Mouse (Mus musculus): Measurements from ENCODE around the gene Tmem72. TPM values are rescaled to one million over a fixed set of nuclear protein-coding genes. Genes with fewer than 3 reads are reported as not detected.

The Tmem72 gene
- polyA plus RNA-seq, 1 experiment from 2014 or later = 0.05 TPM

GRCm38 (mm10) chr6:116672349-116672748, 44.4 kb downstream of the Tmem72 start:
- TF ChIP-seq EP300 (optimal IDR thresholded peaks at IDR 0.05) (no peak), CTCF (IDR thresholded peaks at IDR 0.05; ENCODE audit: low read depth) (no peak)
- ATAC-seq (ENCODE audit: low FRiP score, low TSS enrichment) = no peak
- no peaks in the 10 kb centered on the region for H3K27me3 ChIP-seq (ENCODE audit: control insufficient read depth, insufficient read depth, low read length)
- H3K9ac ChIP-seq (ENCODE audit: low read length) = no peak overlapping the region
- 79% methylated on average over 5 of the region's 5 CpGs for WGBS
- no peaks in the 10 kb centered on the region; the same call in 1 of the 2 replicates for H3K4me1 ChIP-seq (replicated peaks; ENCODE audit: control insufficient read depth, insufficient read depth)
- DNase-seq (ENCODE audit: low spot score) = no peak
- no peak overlapping the region for H3K27ac ChIP-seq (replicated peaks)
- H3K9me3 ChIP-seq (ENCODE audit: control insufficient read depth, low read length) = no peaks in the 10 kb centered on the region
- peak overlapping the region; percentile 12; the same call in 1 of the 2 replicates for H3K4me2 ChIP-seq (replicated peaks; ENCODE audit: low read depth)
- H3K36me3 ChIP-seq (ENCODE audit: control insufficient read depth, insufficient read depth, low read length) = no peaks in the 10 kb centered on the region
- H3K4me3 ChIP-seq (ENCODE audit: low read depth, low read length) = no peak overlapping the region

DNA sequence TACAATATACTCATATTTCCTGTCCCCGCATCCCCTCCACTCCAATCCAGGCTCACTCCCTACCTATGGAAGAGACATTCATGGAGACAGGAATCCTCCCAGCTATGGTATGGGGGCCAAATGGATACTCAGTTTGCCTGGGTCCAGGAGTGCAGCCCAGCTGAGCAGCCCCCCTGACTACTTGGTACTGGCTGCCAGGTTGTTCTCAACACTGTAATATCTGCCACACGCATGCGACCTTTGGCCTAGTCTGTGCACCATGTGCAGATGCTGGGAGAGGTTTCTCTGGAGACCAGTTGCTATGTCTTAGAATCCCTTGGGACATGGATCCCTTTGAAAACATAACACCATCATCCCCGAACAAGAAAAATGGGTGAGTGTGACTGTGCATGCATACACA, 44.9 kb downstream of the Tmem72 start:
- H3K4me2 ChIP-seq (replicated peaks; ENCODE audit: low read depth) = no peak overlapping the region
- no peak overlapping the region for H3K9ac ChIP-seq (ENCODE audit: low read length)
- H3K4me1 ChIP-seq (replicated peaks; ENCODE audit: control insufficient read depth, insufficient read depth) = no peaks in the 10 kb centered on the region; the same call in 1 of the 2 replicates
- DNase-seq (ENCODE audit: low spot score) (no peak), ATAC-seq (ENCODE audit: low FRiP score, low TSS enrichment) (no peak)
- no peak overlapping the region for H3K27ac ChIP-seq (replicated peaks)
- H3K4me3 ChIP-seq (ENCODE audit: low read depth, low read length) = no peak overlapping the region
- H3K27me3 ChIP-seq (ENCODE audit: control insufficient read depth, insufficient read depth, low read length) = no peaks in the 10 kb centered on the region
- TF ChIP-seq EP300 (optimal IDR thresholded peaks at IDR 0.05) (no peak), CTCF (IDR thresholded peaks at IDR 0.05; ENCODE audit: low read depth) (no peak)
- H3K36me3 ChIP-seq (ENCODE audit: control insufficient read depth, insufficient read depth, low read length) = no peaks in the 10 kb centered on the region
- H3K9me3 ChIP-seq (ENCODE audit: control insufficient read depth, low read length) = no peaks in the 10 kb centered on the region
- WGBS = 82% methylated on average over 4 of the region's 4 CpGs

DNA sequence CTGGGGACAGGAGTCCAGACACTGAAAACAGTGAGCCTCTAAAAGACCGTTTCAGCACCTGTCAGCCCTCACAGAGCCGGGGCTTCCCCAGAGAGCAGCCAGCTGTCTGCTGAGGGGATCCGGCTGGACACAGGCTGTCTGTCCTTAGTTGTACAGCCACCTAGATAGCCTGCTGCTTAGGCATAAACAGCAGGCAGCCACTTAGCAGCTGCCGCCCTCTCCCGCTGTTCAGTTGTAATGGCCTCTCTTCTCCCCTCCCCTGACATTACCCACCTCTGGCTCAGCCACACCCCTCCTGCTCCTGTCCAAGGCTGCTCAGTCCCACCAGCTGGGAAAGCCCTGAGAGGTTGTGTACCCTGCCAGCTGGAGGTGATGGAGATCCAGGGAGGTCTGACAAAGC, 45.7 kb downstream of the Tmem72 start:
- H3K9me3 ChIP-seq (ENCODE audit: control insufficient read depth, low read length) = no peaks in the 10 kb centered on the region
- H3K4me2 ChIP-seq (replicated peaks; ENCODE audit: low read depth) = no peak overlapping the region
- H3K27me3 ChIP-seq (ENCODE audit: control insufficient read depth, insufficient read depth, low read length) = no peaks in the 10 kb centered on the region
- H3K4me3 ChIP-seq (ENCODE audit: low read depth, low read length) = no peak overlapping the region
- H3K36me3 ChIP-seq (ENCODE audit: control insufficient read depth, insufficient read depth, low read length) = no peaks in the 10 kb centered on the region
- no peak for ATAC-seq (ENCODE audit: low FRiP score, low TSS enrichment)
- no peak for DNase-seq (ENCODE audit: low spot score)
- WGBS = 43% methylated on average over 5 of the region's 5 CpGs
- no peak for TF ChIP-seq EP300 (optimal IDR thresholded peaks at IDR 0.05)
- peak; percentile 24; the same call in 1 of the 2 replicates for TF ChIP-seq CTCF (IDR thresholded peaks at IDR 0.05; ENCODE audit: low read depth)
- no peak overlapping the region for H3K27ac ChIP-seq (replicated peaks)
- H3K4me1 ChIP-seq (replicated peaks; ENCODE audit: control insufficient read depth, insufficient read depth) = no peaks in the 10 kb centered on the region; the same call in 1 of the 2 replicates
- H3K9ac ChIP-seq (ENCODE audit: low read length) = no peak overlapping the region

DNA sequence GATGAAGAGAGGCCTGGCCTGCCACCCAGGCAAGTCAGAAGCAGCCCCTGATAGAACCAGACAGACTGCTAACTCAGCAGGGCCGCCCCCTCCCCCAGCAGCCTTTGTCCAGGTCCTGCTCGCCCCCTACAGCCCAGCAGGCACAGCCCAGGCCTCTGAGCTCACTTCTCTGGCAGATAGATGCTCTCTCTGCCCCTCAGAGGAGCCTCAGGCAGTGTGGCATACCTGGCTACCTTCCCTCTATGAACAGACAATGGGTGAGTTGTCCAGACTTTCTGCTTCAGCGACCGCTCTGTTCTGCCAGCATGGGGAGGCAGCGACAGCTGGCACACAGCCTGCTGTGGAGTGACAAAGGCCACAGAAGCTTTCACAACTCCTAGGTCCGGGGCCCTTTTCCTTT, 46.6 kb downstream of the Tmem72 start:
- Histone ChIP-seq H3K4me1 (replicated peaks; ENCODE audit: control insufficient read depth, insufficient read depth) (no peaks in the 10 kb centered on the region; the same call in 1 of the 2 replicates), H3K9ac (ENCODE audit: low read length) (no peak overlapping the region), H3K9me3 (ENCODE audit: control insufficient read depth, low read length) (no peaks in the 10 kb centered on the region), H3K36me3 (ENCODE audit: control insufficient read depth, insufficient read depth, low read length) (no peaks in the 10 kb centered on the region), H3K27ac (replicated peaks) (no peak overlapping the region), H3K4me2 (replicated peaks; ENCODE audit: low read depth) (no peak overlapping the region), H3K4me3 (ENCODE audit: low read depth, low read length) (no peak overlapping the region), H3K27me3 (ENCODE audit: control insufficient read depth, insufficient read depth, low read length) (no peaks in the 10 kb centered on the region)
- 67% methylated on average over 6 of the region's 6 CpGs for WGBS
- DNase-seq (ENCODE audit: low spot score) (no peak), ATAC-seq (ENCODE audit: low FRiP score, low TSS enrichment) (no peak)
- TF ChIP-seq EP300 (optimal IDR thresholded peaks at IDR 0.05) (no peak), CTCF (IDR thresholded peaks at IDR 0.05; ENCODE audit: low read depth) (peak; percentile 35; the same call in 1 of the 2 replicates)

DNA sequence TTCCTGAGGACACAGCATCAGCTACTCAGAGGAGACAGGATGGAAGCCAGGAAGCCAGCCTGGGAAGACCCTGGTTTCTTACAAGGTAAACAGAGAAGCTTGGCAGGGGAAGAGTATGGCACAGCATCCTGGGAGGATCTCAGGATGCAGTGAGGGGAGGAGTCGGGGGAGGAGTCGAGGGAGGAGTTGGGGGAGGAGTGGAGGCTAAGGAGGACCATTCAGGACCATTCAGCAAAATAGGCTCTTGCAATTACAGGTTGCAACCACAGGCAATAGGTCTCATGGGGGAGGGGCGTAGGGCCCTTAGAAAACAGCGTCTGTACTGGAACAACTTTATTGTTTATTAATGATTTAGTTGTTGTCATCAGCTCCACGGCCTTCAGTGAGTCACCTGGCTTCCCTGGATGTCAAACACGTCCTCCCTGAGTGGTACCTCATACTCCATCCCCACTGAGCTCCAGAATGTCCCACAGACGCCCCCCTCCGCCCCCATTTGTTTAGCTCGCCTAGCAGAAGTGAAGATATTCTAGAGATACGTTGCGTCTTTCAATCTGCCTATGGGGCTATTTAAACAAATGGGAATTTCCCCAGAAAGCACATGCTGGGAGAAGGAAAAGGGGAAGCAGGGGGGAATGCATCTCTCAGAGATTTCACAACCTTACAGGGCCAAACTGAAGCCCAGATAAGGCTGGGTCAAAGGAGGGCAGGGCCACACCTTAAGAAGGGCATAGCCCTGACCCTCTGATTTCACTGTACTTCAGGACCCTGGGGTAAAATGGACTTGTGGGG, 47.8 kb downstream of the Tmem72 start:
- Histone ChIP-seq H3K9ac (ENCODE audit: low read length) (no peak overlapping the region), H3K4me3 (ENCODE audit: low read depth, low read length) (no peak overlapping the region), H3K9me3 (ENCODE audit: control insufficient read depth, low read length) (no peaks in the 10 kb centered on the region), H3K27me3 (ENCODE audit: control insufficient read depth, insufficient read depth, low read length) (no peaks in the 10 kb centered on the region), H3K4me1 (replicated peaks; ENCODE audit: control insufficient read depth, insufficient read depth) (no peaks in the 10 kb centered on the region; the same call in 1 of the 2 replicates), H3K4me2 (replicated peaks; ENCODE audit: low read depth) (no peak overlapping the region), H3K27ac (replicated peaks) (no peak overlapping the region), H3K36me3 (ENCODE audit: control insufficient read depth, insufficient read depth, low read length) (no peaks in the 10 kb centered on the region)
- ATAC-seq (ENCODE audit: low FRiP score, low TSS enrichment) (0 out of 2 replicates have a peak, but pooled peaks have one; percentile 29), DNase-seq (ENCODE audit: low spot score) (peak; percentile 45)
- TF ChIP-seq EP300 (optimal IDR thresholded peaks at IDR 0.05) (no peak), CTCF (IDR thresholded peaks at IDR 0.05; ENCODE audit: low read depth) (no peak)
- WGBS = 51% methylated on average over 11 of the region's 11 CpGs

GRCm38 (mm10) chr6:116667382-116667781, 49.3 kb downstream of the Tmem72 start:
- Histone ChIP-seq H3K36me3 (ENCODE audit: control insufficient read depth, insufficient read depth, low read length) (no peaks in the 10 kb centered on the region), H3K4me3 (ENCODE audit: low read depth, low read length) (no peak overlapping the region), H3K4me1 (replicated peaks; ENCODE audit: control insufficient read depth, insufficient read depth) (no peaks in the 10 kb centered on the region; the same call in 1 of the 2 replicates), H3K27ac (replicated peaks) (no peak overlapping the region), H3K9ac (ENCODE audit: low read length) (no peak overlapping the region), H3K9me3 (ENCODE audit: control insufficient read depth, low read length) (no peaks in the 10 kb centered on the region), H3K4me2 (replicated peaks; ENCODE audit: low read depth) (no peak overlapping the region), H3K27me3 (ENCODE audit: control insufficient read depth, insufficient read depth, low read length) (no peaks in the 10 kb centered on the region)
- TF ChIP-seq CTCF (IDR thresholded peaks at IDR 0.05; ENCODE audit: low read depth) (no peak), EP300 (optimal IDR thresholded peaks at IDR 0.05) (no peak)
- ATAC-seq (ENCODE audit: low FRiP score, low TSS enrichment) (no peak), DNase-seq (ENCODE audit: low spot score) (no peak)
- 79% methylated on average over 3 of the region's 3 CpGs for WGBS
